Mouse (Mus musculus): ENCODE results near the gene Tmem132a. TPM values are rescaled to one million over a fixed set of nuclear protein-coding genes. Genes with fewer than 3 reads are reported as not detected.

The Tmem132a gene
- polyA plus RNA-seq (2012; rRNA removed) = 200 and 216 TPM in 2 replicates

DNA sequence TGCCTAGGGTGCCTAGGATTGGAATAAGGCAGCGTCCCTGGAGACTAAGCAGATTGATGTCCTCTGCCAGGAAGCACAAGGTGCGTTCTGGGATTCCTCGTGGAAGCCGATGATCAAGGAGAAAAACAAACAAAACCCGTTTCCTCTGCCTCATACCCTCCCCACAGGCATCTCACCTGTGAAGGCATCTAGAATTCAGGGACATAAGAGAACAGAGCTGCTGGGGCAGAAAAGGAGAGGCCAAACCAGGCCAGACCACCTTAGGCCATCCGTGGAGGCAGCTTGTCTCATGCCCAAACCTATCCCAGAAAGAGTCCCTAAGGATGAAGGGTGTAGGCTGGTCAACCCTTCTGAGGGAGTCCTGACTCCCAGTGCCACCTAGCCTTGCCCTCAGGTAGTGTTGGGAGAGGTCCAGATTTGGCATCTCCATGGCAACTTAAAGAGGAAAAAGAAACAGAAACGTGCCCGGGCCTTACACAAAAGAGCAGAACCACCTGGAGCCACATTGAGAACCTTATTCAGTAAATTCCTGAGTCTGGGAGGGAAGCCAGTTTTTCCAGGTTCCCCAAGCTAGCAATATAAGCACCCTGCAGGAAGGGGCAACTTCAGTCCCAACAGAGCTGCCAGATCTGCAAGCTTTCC is at the start of gene Tmem132a:
Tmem132a (minus strand) TSS at position 55 of the 642 bp plus-strand sequence.
- TF ChIP-seq POLR2A (IDR thresholded peaks at IDR 0.05; ENCODE audit: extremely low read depth, insufficient read depth, low read length) (no peak), CTCF (IDR thresholded peaks at IDR 0.05; ENCODE audit: extremely low read depth, insufficient read depth, low read length) (no peak)
- H3K4me3 ChIP-seq (ENCODE audit: insufficient read depth, low read length) = peak within 1 kb of the TSS; percentile 91
- peak within 1 kb of the TSS; percentile 58 for H3K27ac ChIP-seq (ENCODE audit: insufficient read depth, low read length)

GRCm38 (mm10) chr19:10918321-10918991 is 48.7 kb upstream of the Tmem132a start:
- H3K27ac ChIP-seq (ENCODE audit: insufficient read depth, low read length) = no peak overlapping the region

More for the DNA sequence above, at the start of gene Tmem132a:
- H3K4me1 ChIP-seq (ENCODE audit: control insufficient read depth, insufficient read depth, low read length) = peaks cover 1% of the 10 kb centered on the region; the same call in 1 of the 2 replicates

GRCm38 (mm10) chr19:10916506-10916905 is 46.8 kb upstream of the Tmem132a start:
- no peaks in the 10 kb centered on the region for H3K4me1 ChIP-seq (ENCODE audit: control insufficient read depth, insufficient read depth, low read length)
- no peak overlapping the region for H3K4me3 ChIP-seq (ENCODE audit: insufficient read depth, low read length)
- no peak for TF ChIP-seq CTCF (IDR thresholded peaks at IDR 0.05; ENCODE audit: extremely low read depth, insufficient read depth, low read length)
- no peak for TF ChIP-seq POLR2A (IDR thresholded peaks at IDR 0.05; ENCODE audit: extremely low read depth, insufficient read depth, low read length)
- H3K27ac ChIP-seq (ENCODE audit: insufficient read depth, low read length) = no peak overlapping the region

More at GRCm38 (mm10) chr19:10918321-10918991, 48.7 kb upstream of the Tmem132a start:
- H3K4me3 ChIP-seq (ENCODE audit: insufficient read depth, low read length) = no peak overlapping the region
- no peak for TF ChIP-seq POLR2A (IDR thresholded peaks at IDR 0.05; ENCODE audit: extremely low read depth, insufficient read depth, low read length)
- TF ChIP-seq CTCF (IDR thresholded peaks at IDR 0.05; ENCODE audit: extremely low read depth, insufficient read depth, low read length) = no peak
- H3K4me1 ChIP-seq (ENCODE audit: control insufficient read depth, insufficient read depth, low read length) = no peaks in the 10 kb centered on the region

DNA sequence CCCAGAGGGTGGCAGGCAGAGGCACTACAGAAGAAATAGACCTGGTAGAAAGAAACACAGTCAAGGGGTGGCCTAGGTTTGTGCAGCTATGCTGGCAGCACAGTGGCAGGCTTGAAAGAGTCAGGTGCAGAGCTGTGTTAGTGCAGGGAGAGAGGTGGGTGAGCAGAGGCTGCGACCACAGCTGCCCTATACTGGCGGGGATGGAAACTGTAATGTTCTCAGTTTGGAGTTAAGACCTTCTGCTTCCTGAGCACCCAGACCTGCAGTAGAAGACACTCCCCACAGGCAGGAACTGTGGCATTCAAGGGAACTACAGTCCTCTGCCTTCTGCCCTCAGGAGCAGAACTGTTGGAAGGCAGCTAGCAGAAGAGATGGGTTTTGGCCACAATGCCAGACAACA is 45.1 kb upstream of the Tmem132a start:
- Histone ChIP-seq H3K4me1 (ENCODE audit: control insufficient read depth, insufficient read depth, low read length) (no peaks in the 10 kb centered on the region), H3K27ac (ENCODE audit: insufficient read depth, low read length) (no peak overlapping the region), H3K4me3 (ENCODE audit: insufficient read depth, low read length) (no peak overlapping the region)
- TF ChIP-seq POLR2A (IDR thresholded peaks at IDR 0.05; ENCODE audit: extremely low read depth, insufficient read depth, low read length) = no peak
- no peak for TF ChIP-seq CTCF (IDR thresholded peaks at IDR 0.05; ENCODE audit: extremely low read depth, insufficient read depth, low read length)

DNA sequence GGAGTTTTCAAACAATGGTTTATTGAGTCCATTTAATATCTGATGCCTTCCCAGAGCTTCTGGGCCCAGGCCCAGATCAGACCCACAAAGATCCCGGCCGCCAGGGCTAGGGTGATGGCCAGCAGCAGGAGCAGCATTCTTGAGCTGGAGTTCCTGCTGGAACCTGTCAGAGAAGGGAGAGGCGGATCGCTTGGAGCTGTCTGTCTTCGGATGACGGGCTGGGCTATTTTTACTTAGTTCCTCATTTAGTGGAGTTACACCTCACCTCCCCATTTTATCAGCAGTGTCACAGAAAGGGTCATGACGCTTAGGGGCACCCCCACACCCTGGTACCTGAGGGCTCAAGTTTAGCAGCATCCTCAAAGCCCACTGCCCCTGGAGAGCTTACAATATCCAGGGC is 44.6 kb upstream of the Tmem132a start:
- no peak for TF ChIP-seq CTCF (IDR thresholded peaks at IDR 0.05; ENCODE audit: extremely low read depth, insufficient read depth, low read length)
- TF ChIP-seq POLR2A (IDR thresholded peaks at IDR 0.05; ENCODE audit: extremely low read depth, insufficient read depth, low read length) = no peak
- Histone ChIP-seq H3K4me1 (ENCODE audit: control insufficient read depth, insufficient read depth, low read length) (no peaks in the 10 kb centered on the region), H3K4me3 (ENCODE audit: insufficient read depth, low read length) (no peak overlapping the region), H3K27ac (ENCODE audit: insufficient read depth, low read length) (no peak overlapping the region)

- no peak overlapping the region for H3K27ac ChIP-seq (ENCODE audit: insufficient read depth, low read length)
- H3K4me3 ChIP-seq (ENCODE audit: insufficient read depth, low read length) = no peak overlapping the region
- H3K4me1 ChIP-seq (ENCODE audit: control insufficient read depth, insufficient read depth, low read length) = no peaks in the 10 kb centered on the region; the same call in 1 of the 2 replicates
- TF ChIP-seq POLR2A (IDR thresholded peaks at IDR 0.05; ENCODE audit: extremely low read depth, insufficient read depth, low read length) (no peak), CTCF (IDR thresholded peaks at IDR 0.05; ENCODE audit: extremely low read depth, insufficient read depth, low read length) (no peak)
Observed at GRCm38 (mm10) chr19:10909087-10909721, 39.5 kb upstream of the Tmem132a start.

- TF ChIP-seq POLR2A (IDR thresholded peaks at IDR 0.05; ENCODE audit: extremely low read depth, insufficient read depth, low read length) = no peak
- peak; percentile 86 for TF ChIP-seq CTCF (IDR thresholded peaks at IDR 0.05; ENCODE audit: extremely low read depth, insufficient read depth, low read length)
- H3K27ac ChIP-seq (ENCODE audit: insufficient read depth, low read length) = no peak overlapping the region
- no peaks in the 10 kb centered on the region; the same call in 1 of the 2 replicates for H3K4me1 ChIP-seq (ENCODE audit: control insufficient read depth, insufficient read depth, low read length)
- H3K4me3 ChIP-seq (ENCODE audit: insufficient read depth, low read length) = no peak overlapping the region
Observed at GRCm38 (mm10) chr19:10907891-10908290, 38.2 kb upstream of the Tmem132a start.

GRCm38 (mm10) chr19:10905728-10906000 is 35.9 kb upstream of the Tmem132a start:
- no peak overlapping the region for H3K4me3 ChIP-seq (ENCODE audit: insufficient read depth, low read length)
- peak overlapping the region; percentile 66 for H3K27ac ChIP-seq (ENCODE audit: insufficient read depth, low read length)
- no peaks in the 10 kb centered on the region; the same call in 1 of the 2 replicates for H3K4me1 ChIP-seq (ENCODE audit: control insufficient read depth, insufficient read depth, low read length)
- TF ChIP-seq CTCF (IDR thresholded peaks at IDR 0.05; ENCODE audit: extremely low read depth, insufficient read depth, low read length) (no peak), POLR2A (IDR thresholded peaks at IDR 0.05; ENCODE audit: extremely low read depth, insufficient read depth, low read length) (no peak)

DNA sequence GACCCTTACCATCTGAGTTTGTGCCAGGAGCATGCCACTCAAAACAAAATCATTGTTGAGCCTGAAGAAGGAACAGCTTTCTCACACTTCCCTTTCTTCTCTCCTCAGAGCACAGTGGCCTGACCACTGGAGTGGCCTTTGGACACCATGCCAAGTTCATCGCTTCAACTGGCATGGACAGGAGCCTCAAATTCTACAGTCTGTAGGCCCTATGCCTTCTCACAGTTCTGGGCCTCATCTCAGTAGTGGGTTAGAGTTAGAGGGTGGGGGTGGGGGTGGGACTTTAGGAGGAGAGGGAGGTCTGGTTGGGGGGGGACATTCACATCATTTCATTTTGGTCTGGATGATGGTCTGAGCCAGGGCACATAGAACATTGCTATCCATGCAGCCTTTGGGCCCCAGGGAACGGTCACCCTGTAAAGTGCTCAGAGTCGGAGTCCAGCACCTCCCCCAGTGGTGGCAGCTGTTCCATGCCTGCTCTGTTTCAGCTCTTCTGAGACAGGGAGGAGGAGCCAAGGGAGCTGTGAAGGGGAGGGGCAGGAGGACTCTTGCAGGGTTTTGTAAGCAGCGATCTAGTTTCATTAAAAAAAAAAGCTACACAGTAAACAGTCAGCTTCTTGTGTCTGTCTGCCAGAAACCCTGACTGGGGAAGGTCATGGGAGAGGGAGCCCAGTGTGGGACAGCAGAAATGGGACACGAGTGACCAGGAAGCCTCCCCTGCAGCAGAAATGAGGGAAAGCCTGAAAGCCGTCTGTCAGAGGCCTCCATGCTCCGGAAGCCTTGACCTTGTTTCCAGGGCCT is 35.4 kb upstream of the Tmem132a start:
- TF ChIP-seq POLR2A (IDR thresholded peaks at IDR 0.05; ENCODE audit: extremely low read depth, insufficient read depth, low read length) = 0 out of 2 replicates have a peak, but pooled peaks have one; percentile 8
- no peak for TF ChIP-seq CTCF (IDR thresholded peaks at IDR 0.05; ENCODE audit: extremely low read depth, insufficient read depth, low read length)
- H3K27ac ChIP-seq (ENCODE audit: insufficient read depth, low read length) = peak overlapping the region; percentile 66

More for the DNA sequence above, 35.4 kb upstream of the Tmem132a start:
- Histone ChIP-seq H3K4me3 (ENCODE audit: insufficient read depth, low read length) (no peak overlapping the region), H3K4me1 (ENCODE audit: control insufficient read depth, insufficient read depth, low read length) (no peaks in the 10 kb centered on the region; the same call in 1 of the 2 replicates)
